Mouse (Mus musculus) adrenal gland, adult (tissue): Measurements from ENCODE around the gene H2bfm.
"Not testable (repeated sequence)": the region's sequence is repeated elsewhere in the genome, so short reads cannot be mapped to it uniquely, and the experiment has no call there.

Source experiments
- DNase-seq, 2 experiments: peaks; one replicate each; pipeline ENCODE4 v3.0.0; 2022 to 2023; ENCODE audit warnings: low spot score in 1 of 2; ENCODE audit not compliant: inconsistent age in 2 of 2

The H2bfm gene

DNA sequence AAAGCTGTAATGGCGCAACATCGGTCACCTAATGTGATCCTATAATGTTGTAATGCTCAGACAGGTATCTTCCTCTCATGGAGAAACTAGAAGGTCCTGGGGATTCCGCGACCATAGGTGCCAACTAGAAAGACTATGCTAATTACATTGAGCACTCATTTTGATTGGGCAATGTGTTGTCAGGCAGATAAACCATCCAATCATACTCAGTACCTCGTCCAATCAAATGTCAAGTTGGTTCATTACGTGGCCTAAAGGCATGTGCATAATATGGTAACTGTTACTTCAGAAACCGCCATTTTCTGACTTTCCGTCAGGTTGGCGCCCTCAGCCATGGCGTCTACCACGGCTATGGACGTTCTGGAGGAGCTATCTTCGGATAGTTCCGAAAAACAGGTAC lies at the start of gene H2bfm:
TSS of gene H2bfm (plus strand) at position 295 of the 400 bp plus-strand sequence.
- DNase-seq: no peak

DNA sequence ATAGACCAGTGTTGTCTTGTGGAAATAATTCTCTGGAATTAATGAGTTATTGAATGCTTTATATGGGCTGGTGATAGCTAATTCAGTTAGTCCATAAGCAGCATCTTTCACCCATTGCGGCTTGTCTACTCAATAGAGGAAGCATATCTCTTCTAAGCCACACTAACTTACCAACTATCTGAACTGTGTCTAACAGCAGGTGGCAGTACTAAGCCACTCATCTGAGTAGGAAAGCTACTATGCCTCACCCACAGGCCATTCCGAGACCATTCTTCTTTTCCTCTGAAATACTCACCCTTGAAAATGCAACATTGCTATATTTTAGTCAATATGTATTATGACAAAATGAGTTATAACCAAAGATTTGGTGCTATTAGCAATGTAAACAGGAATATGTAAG lies 31.4 kb upstream of the H2bfm start:
- peak; percentile 4 to 56 for DNase-seq

- DNase-seq: no peak
Observed at GRCm38 (mm10) chrX:136904369-136904768, 22.8 kb upstream of the H2bfm start.

- DNase-seq: no peak
Observed at GRCm38 (mm10) chrX:136925863-136926262, 1.3 kb upstream of the H2bfm start.

GRCm38 (mm10) chrX:136937985-136938384 lies 10.9 kb downstream of the H2bfm start:
- no peak for DNase-seq

DNA sequence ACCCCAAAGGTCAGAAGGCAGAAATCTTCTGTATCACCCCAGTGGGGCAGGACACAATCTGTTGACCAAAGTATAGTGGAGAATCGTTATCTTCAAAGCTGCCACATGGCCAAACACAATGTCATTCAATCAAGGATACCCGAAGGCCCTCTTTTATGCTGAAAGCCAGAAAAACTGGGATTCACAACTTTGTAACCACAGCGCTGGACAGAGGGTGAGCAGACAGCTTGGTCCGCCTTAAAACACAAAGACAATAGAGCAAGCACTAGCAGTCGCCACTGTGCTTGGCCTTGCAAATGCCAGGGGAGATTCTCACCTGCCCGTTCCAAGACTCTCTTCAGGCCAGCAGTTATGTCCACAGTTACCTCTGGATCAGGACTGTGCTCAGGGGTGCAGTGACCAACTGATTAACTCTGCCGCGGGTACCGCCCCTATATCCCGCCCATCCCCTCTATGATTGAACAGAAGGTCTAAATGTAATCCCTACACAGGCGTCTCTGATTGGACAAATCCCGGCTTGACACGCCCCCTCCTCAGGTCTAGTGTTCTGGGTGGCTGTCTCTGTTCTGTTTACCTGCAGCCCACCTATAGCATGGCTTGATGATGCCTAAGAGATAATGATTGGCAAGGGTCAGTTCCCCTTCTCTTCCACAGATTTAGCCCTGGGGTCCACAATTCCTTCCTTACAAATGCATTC lies 30.6 kb downstream of the H2bfm start:
- DNase-seq: peak; percentile 36 to 84

DNA sequence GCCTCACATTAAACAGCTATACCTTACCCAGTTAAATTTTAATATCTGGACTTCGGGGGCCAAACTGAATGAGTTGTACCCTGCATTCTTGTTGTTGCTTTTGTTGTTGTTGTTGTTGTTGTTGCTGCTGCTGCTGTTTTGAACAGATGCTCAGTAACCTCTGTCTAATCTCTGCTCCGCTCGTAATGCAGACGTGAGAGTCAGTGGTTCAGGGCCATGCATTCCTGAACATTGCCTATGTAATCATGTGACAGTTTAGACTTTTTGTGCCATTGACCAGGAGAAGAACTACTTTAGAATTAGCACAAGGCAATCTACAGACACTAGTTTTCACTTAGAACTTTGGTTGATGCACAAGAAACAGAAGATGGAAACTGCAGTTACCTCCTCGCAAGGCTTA lies 31.2 kb downstream of the H2bfm start:
- not testable (repeated sequence) for DNase-seq

DNA sequence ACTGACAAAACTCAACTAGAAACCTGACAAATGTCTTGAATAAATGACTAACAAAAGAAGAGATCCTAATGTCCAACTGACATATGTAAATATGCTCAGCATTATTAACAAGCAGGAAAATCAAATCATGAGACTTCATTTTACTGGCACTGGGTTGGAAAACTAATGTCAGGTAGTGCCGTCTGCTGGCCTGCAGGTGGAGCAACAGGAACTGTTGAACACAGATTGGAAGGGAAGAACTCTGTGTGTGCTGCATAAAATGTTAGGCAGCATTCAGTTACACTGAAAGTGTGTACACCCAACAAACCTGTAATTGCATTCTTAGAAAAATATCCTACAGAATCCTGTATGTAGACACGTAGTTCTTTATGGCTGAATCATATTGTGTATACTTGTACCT lies 32.6 kb downstream of the H2bfm start:
- peak in 1 of 2 experiments; percentile 41 for DNase-seq

DNA sequence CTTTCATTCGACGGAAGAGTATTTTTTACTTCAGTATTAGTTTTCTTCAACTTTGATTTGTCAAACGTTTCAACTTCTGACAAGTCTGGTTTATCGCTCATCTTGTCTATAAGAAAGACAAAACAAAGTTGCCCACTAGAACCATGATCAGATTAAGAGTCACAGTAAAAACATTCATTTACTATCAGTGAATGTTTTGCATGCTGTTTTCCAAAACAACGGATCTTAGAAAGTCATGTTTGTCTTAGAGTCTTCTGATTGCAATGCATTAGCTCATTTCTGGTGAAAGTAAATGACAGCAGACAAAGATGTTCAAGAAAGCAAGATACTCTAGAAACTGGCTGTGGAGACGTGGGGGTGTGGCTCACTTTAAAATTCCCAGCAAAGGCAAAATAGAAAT lies 48.3 kb downstream of the H2bfm start, which contains the start of gene Tmsb15b2:
TSS of gene Tmsb15b2 (minus strand) at position 101 of the 400 bp plus-strand sequence.
- DNase-seq: not testable (repeated sequence)

- peak; percentile 61 to 65 for DNase-seq
Observed at GRCm38 (mm10) chrX:136976424-136977084, 49.4 kb downstream of the H2bfm start, which contains the start of the genes Tmsb15l and Tmsb15b1. Gene Tmsb15l (minus strand): TSS chrX:136976869. Gene Tmsb15b1 (minus strand): TSS chrX:136976874.
